Mouse (Mus musculus): ENCODE measurements at regions not wholly inside any gene's neighbourhood (a gene's known extent, or its start where the extent isn't known, plus 50 kb on each side); places are given as distances from the start of the nearest gene placed in this dataset.

GRCm38 (mm10) chr14:104053697-104054096 is 209.5 kb upstream of the Ednrb start:
- TF ChIP-seq CTCF (conservative IDR thresholded peaks at IDR 0.05; ENCODE audit: insufficient read depth, insufficient read length, low read depth, low read length) (no peak), POLR2A (IDR thresholded peaks at IDR 0.05; ENCODE audit: low read depth, low read length) (no peak)

Measured in kidney, adult 2 months (tissue).